Mouse (Mus musculus) midbrain, embryonic 12.5 days (tissue): Measurements from ENCODE around the gene 2210016L21Rik. TPM values are rescaled to one million over a fixed set of nuclear protein-coding genes. Genes with fewer than 3 reads are reported as not detected.

ENCODE experiments used
- ATAC-seq: fragments of 200-750 bp; cut with Nextera tagmentation; 2 replicates; pipeline ENCODE4 v1.8.0; 2017; ENCODE audit warnings: low read depth, moderate TSS enrichment, moderate library complexity; ENCODE audit not compliant: low FRiP score
- H3K27ac ChIP-seq: fragments of 300-500 bp; sonication (generic); replicated peaks from 2 replicates; pipeline ENCODE4 v1.5.1; 2016; ENCODE audit warnings: mild to moderate bottlenecking
- H3K27me3 ChIP-seq: fragments of 300-500 bp; sonication (generic); 2 replicates; pipeline ENCODE4 v1.6.1; 2016; ENCODE audit warnings: mild to moderate bottlenecking
- H3K36me3 ChIP-seq: fragments of 300-500 bp; sonication (generic); 2 replicates; pipeline ENCODE4 v1.6.1; 2016
- H3K4me1 ChIP-seq: fragments of 300-500 bp; sonication (generic); 2 replicates; pipeline ENCODE4 v1.6.1; 2016
- H3K4me2 ChIP-seq: fragments of 300-500 bp; sonication (generic); replicated peaks from 2 replicates; pipeline ENCODE4 v1.6.1; 2016; ENCODE audit warnings: mild to moderate bottlenecking, moderate library complexity
- H3K4me3 ChIP-seq: fragments of 300-500 bp; sonication (generic); 2 replicates; pipeline ENCODE4 v1.5.1; 2016; ENCODE audit warnings: mild to moderate bottlenecking
- H3K9ac ChIP-seq: fragments of 300-500 bp; sonication (generic); replicated peaks from 2 replicates; pipeline ENCODE4 v1.6.1; 2016; ENCODE audit warnings: mild to moderate bottlenecking, moderate library complexity
- H3K9me3 ChIP-seq: fragments of 300-500 bp; sonication (generic); 2 replicates; pipeline ENCODE4 v1.6.1; 2016; ENCODE audit warnings: mild to moderate bottlenecking
- WGBS: fragments of 180-500 bp; shearing (Covaris S2); methylation state at CpG from one replicate; pipeline ENCODE4 v1.1.7; 2016; 5-methylcytosine and 5-hydroxymethylcytosine counted together
- polyA plus RNA-seq: library from polyadenylated mRNA; unstranded; fragments of >200 nt; fragmentation: Nextera tagmentation; extraction: Ambion mirVana; gene quantifications from 2 replicates; pipeline ENCODE4 v1.2.1, GENCODE M21; 2016

The 2210016L21Rik gene
- polyA plus RNA-seq, 1 experiment from 2014 or later: 62.9 TPM

GRCm38 (mm10) chr5:114948891-114949290 is 6.9 kb downstream of the 2210016L21Rik start:
- no peak for ATAC-seq
- H3K9ac ChIP-seq: no peak overlapping the region
- H3K27ac ChIP-seq: peak overlapping the region; percentile 35; the same call in 1 of the 2 replicates
- H3K4me2 ChIP-seq: no peak overlapping the region
- H3K4me1 ChIP-seq: 0 out of 2 replicates have a peak, but pooled peaks cover 3% of the 10 kb centered on the region
- 76% methylated on average over 6 of the region's 6 CpGs for WGBS
- H3K9me3 ChIP-seq: no peaks in the 10 kb centered on the region
- no peaks in the 10 kb centered on the region for H3K27me3 ChIP-seq
- H3K36me3 ChIP-seq: peaks cover 45% of the 10 kb centered on the region
- no peak overlapping the region for H3K4me3 ChIP-seq

DNA sequence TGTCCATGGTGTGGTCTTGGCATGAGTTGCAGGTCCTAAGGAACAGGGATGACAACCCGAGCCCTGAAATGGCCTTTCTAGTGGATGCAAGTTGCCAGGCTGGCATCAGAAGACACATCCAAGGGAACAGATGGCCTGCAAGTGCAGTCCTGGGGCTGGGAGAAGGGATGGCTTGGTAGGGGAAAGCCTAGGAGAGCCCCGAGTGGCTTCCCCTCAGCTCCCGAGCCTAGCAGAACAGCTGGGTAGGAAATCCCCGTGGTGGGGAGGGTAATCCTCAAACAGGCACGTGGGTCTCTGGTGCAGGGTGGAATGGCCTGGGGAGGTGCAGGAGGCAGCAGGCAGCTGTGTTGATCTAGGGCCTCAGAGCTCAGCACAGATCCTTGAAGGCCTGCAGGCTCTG is 7.4 kb downstream of the 2210016L21Rik start:
- WGBS: 63% methylated on average over 5 of the region's 5 CpGs
- 0 out of 2 replicates have a peak, but pooled peaks cover 3% of the 10 kb centered on the region for H3K4me1 ChIP-seq
- peak overlapping the region; percentile 35; the same call in 1 of the 2 replicates for H3K27ac ChIP-seq
- H3K27me3 ChIP-seq: no peaks in the 10 kb centered on the region
- no peaks in the 10 kb centered on the region for H3K9me3 ChIP-seq
- ATAC-seq: no peak
- no peak overlapping the region for H3K9ac ChIP-seq
- H3K4me3 ChIP-seq: no peak overlapping the region
- peaks cover 45% of the 10 kb centered on the region for H3K36me3 ChIP-seq
- H3K4me2 ChIP-seq: no peak overlapping the region

DNA sequence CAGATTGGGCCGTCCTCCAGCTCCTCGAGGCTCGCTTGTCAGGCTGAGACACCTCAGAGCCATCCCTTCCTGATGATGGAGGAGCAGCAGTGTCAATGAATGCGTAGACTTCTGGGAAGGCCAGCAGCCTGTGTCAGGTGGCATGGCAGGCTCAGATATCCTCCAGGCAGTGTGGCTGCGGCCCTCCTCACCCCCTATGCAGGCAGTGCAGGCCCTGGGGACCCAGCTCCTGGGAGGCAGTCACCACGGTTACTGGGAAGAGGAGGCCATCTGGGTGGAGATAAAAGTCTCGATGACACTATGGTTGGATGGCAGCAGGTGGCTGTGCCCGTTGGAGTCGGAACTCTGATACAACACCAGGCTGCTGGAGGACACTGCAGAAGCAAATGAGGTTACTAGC is 7.9 kb downstream of the 2210016L21Rik start:
- WGBS: 80% methylated on average over 9 of the region's 9 CpGs
- ATAC-seq: no peak

DNA sequence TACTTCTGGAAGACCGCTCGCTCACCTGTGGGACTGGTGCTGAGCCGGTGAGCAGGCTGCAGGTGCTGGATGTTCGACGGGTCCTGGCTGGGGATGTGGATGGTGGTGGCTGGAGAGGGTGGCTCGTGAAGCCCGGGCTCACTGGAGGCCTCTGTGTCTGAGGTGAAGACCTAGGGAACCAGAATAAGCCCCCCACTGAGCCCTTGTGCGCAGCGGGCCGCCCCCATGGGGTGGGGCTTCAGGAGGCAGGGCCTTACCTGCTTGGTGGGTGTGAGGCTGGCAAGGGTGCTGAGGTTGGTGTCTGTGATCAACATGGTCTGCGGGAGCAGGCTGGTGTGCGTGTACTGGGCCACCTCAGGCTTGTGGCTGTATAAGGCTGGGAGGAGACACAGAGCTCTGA is 8.7 kb downstream of the 2210016L21Rik start:
- Histone ChIP-seq H3K4me3 (no peak overlapping the region), H3K27ac (no peak overlapping the region), H3K4me2 (no peak overlapping the region), H3K9ac (no peak overlapping the region), H3K36me3 (peaks cover 42% of the 10 kb centered on the region), H3K4me1 (0 out of 2 replicates have a peak, but pooled peaks cover 3% of the 10 kb centered on the region), H3K27me3 (no peaks in the 10 kb centered on the region), H3K9me3 (no peaks in the 10 kb centered on the region)
- ATAC-seq: no peak
- 64% methylated on average over 12 of the region's 12 CpGs for WGBS

More for the DNA sequence above, 7.9 kb downstream of the 2210016L21Rik start:
- peaks cover 45% of the 10 kb centered on the region for H3K36me3 ChIP-seq
- H3K4me3 ChIP-seq: no peak overlapping the region
- 0 out of 2 replicates have a peak, but pooled peaks cover 3% of the 10 kb centered on the region for H3K4me1 ChIP-seq
- no peaks in the 10 kb centered on the region for H3K27me3 ChIP-seq
- no peak overlapping the region for H3K4me2 ChIP-seq
- H3K9me3 ChIP-seq: no peaks in the 10 kb centered on the region
- H3K9ac ChIP-seq: no peak overlapping the region
- H3K27ac ChIP-seq: 0 out of 2 replicates have a peak overlapping the region, but pooled peaks have one; percentile 35

GRCm38 (mm10) chr5:114951279-114951880 is 9.4 kb downstream of the 2210016L21Rik start:
- Histone ChIP-seq H3K9me3 (no peaks in the 10 kb centered on the region), H3K36me3 (peaks cover 35% of the 10 kb centered on the region), H3K9ac (no peak overlapping the region), H3K4me3 (no peak overlapping the region), H3K27me3 (no peaks in the 10 kb centered on the region), H3K4me2 (no peak overlapping the region), H3K4me1 (0 out of 2 replicates have a peak, but pooled peaks cover 3% of the 10 kb centered on the region), H3K27ac (no peak overlapping the region)
- no peak for ATAC-seq
- WGBS: 89% methylated on average over 21 of the region's 21 CpGs

GRCm38 (mm10) chr5:114953326-114953725 is 11.4 kb downstream of the 2210016L21Rik start:
- 92% methylated on average over 14 of the region's 14 CpGs for WGBS
- H3K36me3 ChIP-seq: peaks cover 16% of the 10 kb centered on the region
- H3K9ac ChIP-seq: no peak overlapping the region
- H3K27ac ChIP-seq: no peak overlapping the region
- H3K27me3 ChIP-seq: no peaks in the 10 kb centered on the region
- no peak overlapping the region for H3K4me3 ChIP-seq
- no peak for ATAC-seq
- H3K4me1 ChIP-seq: 0 out of 2 replicates have a peak, but pooled peaks cover 3% of the 10 kb centered on the region
- no peaks in the 10 kb centered on the region for H3K9me3 ChIP-seq
- no peak overlapping the region for H3K4me2 ChIP-seq

DNA sequence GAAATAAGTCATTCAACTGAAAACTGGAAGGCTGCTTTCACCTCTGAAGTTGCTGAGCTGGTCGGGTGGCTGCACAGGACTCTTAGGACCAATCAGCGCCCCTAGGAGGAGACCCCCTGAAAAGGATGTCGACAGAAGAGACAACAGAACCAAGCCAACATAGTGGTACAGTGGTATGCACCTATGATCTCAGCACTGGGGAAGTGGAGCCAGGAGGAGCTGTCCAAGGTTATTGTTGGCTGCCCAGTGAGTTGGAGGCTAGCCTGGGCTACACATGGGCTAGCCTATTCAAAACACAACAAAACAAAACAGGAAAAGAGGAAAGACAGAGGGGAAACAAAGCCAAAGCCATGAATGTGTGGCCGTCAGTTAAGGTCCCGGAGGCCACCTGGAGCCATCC is 16.1 kb downstream of the 2210016L21Rik start:
- H3K4me3 ChIP-seq: no peak overlapping the region
- ATAC-seq: no peak
- H3K9me3 ChIP-seq: no peaks in the 10 kb centered on the region
- no peaks in the 10 kb centered on the region for H3K4me1 ChIP-seq
- no peaks in the 10 kb centered on the region for H3K27me3 ChIP-seq
- H3K36me3 ChIP-seq: no peaks in the 10 kb centered on the region
- 85% methylated on average over 5 of the region's 5 CpGs for WGBS
- H3K9ac ChIP-seq: no peak overlapping the region
- H3K4me2 ChIP-seq: no peak overlapping the region
- H3K27ac ChIP-seq: no peak overlapping the region

- WGBS: 54% methylated on average over 4 of the region's 4 CpGs
- Histone ChIP-seq H3K27me3 (peaks cover 7% of the 10 kb centered on the region), H3K36me3 (no peaks in the 10 kb centered on the region), H3K4me2 (no peak overlapping the region), H3K9me3 (no peaks in the 10 kb centered on the region), H3K4me1 (no peaks in the 10 kb centered on the region), H3K9ac (no peak overlapping the region), H3K27ac (no peak overlapping the region), H3K4me3 (no peak overlapping the region)
- ATAC-seq: no peak
Measured at GRCm38 (mm10) chr5:114961590-114962360, 19.8 kb downstream of the 2210016L21Rik start.

- WGBS: 78% methylated on average over 7 of the region's 7 CpGs
- Histone ChIP-seq H3K9ac (no peak overlapping the region), H3K9me3 (no peaks in the 10 kb centered on the region), H3K27me3 (peaks cover 24% of the 10 kb centered on the region), H3K4me2 (no peak overlapping the region), H3K4me3 (no peak overlapping the region), H3K27ac (no peak overlapping the region), H3K4me1 (peaks cover 5% of the 10 kb centered on the region), H3K36me3 (no peaks in the 10 kb centered on the region)
- ATAC-seq: no peak
Measured at GRCm38 (mm10) chr5:114964315-114964966, 22.5 kb downstream of the 2210016L21Rik start.

DNA sequence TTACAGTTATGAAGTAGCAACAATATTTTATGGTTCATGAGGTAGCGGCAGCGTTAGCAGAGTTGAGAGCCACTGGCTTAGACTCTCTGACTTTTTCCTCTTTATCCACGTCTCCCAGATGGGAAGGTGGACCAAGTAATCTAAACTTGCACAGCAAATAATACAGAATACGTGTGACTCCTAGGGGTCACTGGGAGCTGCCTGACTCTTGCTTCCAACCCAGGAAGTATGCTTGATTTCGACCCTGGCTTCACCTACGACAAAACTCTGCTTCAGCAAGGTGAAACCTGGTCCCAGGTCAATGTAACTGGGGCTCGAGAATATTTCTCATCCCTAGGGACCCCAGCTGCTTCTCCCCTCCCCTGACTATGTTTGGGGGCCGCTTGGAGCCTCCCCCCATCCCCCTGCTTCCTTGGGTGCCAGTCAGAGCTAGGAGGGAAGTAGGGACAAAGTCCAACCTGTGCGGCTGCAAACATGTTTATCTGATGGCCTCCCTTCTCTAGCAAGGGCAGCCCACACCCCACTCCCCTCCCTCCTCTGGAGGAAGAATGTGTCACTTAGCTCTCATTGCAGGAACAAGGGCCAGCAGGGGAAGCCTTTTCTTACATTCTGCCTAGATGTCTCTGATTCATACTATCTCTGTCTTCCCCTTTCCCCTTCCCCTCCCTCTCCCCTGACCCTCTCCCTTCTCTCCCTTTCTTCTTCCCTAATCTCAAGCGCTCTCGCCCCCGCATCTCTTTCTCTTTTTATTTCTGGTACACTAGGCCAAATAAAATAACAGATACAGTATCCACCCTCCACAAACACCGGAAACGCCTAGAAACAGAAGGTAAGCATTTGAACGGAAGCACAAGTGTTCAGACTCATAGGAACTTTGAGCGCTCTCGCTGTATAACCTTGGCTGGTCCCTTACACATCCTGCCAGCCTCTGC is 23.3 kb downstream of the 2210016L21Rik start:
- no peak for ATAC-seq
- Histone ChIP-seq H3K36me3 (no peaks in the 10 kb centered on the region), H3K9ac (no peak overlapping the region), H3K27ac (no peak overlapping the region), H3K27me3 (peaks cover 31% of the 10 kb centered on the region), H3K4me2 (no peak overlapping the region), H3K4me3 (no peak overlapping the region), H3K4me1 (peaks cover 5% of the 10 kb centered on the region), H3K9me3 (no peaks in the 10 kb centered on the region)
- WGBS: 68% methylated on average over 17 of the region's 17 CpGs

- no peak overlapping the region for H3K27ac ChIP-seq
Measured at GRCm38 (mm10) chr5:114967523-114968268, 25.7 kb downstream of the 2210016L21Rik start.

More at GRCm38 (mm10) chr5:114967523-114968268, 25.7 kb downstream of the 2210016L21Rik start:
- 49% methylated on average over 14 of the region's 14 CpGs for WGBS
- Histone ChIP-seq H3K36me3 (no peaks in the 10 kb centered on the region), H3K4me3 (no peak overlapping the region), H3K4me2 (no peak overlapping the region), H3K4me1 (peaks cover 5% of the 10 kb centered on the region), H3K9me3 (no peaks in the 10 kb centered on the region), H3K9ac (no peak overlapping the region), H3K27me3 (peaks cover 31% of the 10 kb centered on the region)
- no peak for ATAC-seq
